Mouse (Mus musculus) gastrocnemius, adult 8-10 months (tissue): ENCODE measurements around the gene Dkk3. TPM values are rescaled to one million over a fixed set of nuclear protein-coding genes. Genes with fewer than 3 reads are reported as not detected.

Source experiments
- DNase-seq, 2 experiments: peaks; one replicate each; pipeline ENCODE4 v3.0.0; 2022; ENCODE audit warnings: low spot score in 2 of 2
- total RNA-seq, 4 experiments: library from RNA; stranded (reverse); gene quantifications; 2 replicates each; pipeline ENCODE4 v1.2.4; 2022

The Dkk3 gene
- 10 to 100 TPM in 2 of 4 experiments, 1 to 10 TPM in 2; 4.8 to 19.6 (median 8.7) TPM for total RNA-seq

GRCm38 (mm10) chr7:112158942-112159341, at the start of gene Dkk3:
Gene Dkk3, minus strand, starts transcription at chr7:112159057.
- DNase-seq: no peak

GRCm38 (mm10) chr7:112207717-112208116, 48.9 kb upstream of the Dkk3 start:
- no peak for DNase-seq

GRCm38 (mm10) chr7:112205513-112205912, 46.7 kb upstream of the Dkk3 start:
- no peak for DNase-seq

GRCm38 (mm10) chr7:112204380-112204963, 45.6 kb upstream of the Dkk3 start:
- DNase-seq: no peak

- DNase-seq: no peak
These were observed 45.1 kb upstream of the Dkk3 start for GRCm38 (mm10) chr7:112203937-112204336.

GRCm38 (mm10) chr7:112202843-112203242, 44.0 kb upstream of the Dkk3 start:
- DNase-seq: no peak

- DNase-seq: no peak
These were observed 43.3 kb upstream of the Dkk3 start for GRCm38 (mm10) chr7:112202194-112202593.

- no peak for DNase-seq
These were observed 41.9 kb upstream of the Dkk3 start for GRCm38 (mm10) chr7:112200761-112201160.

- DNase-seq: no peak
These were observed 40.5 kb upstream of the Dkk3 start for GRCm38 (mm10) chr7:112199343-112199742.

- DNase-seq: no peak
These were observed 38.6 kb upstream of the Dkk3 start for GRCm38 (mm10) chr7:112197461-112197860.

- DNase-seq: peak; percentile 45 to 49
These were observed 35.4 kb upstream of the Dkk3 start for GRCm38 (mm10) chr7:112194286-112194685.

- DNase-seq: no peak
These were observed 33.9 kb upstream of the Dkk3 start for GRCm38 (mm10) chr7:112192778-112193177.

- peak; percentile 65 to 83 for DNase-seq
These were observed 33.4 kb upstream of the Dkk3 start for GRCm38 (mm10) chr7:112192237-112192636.

- no peak for DNase-seq
These were observed 28.9 kb upstream of the Dkk3 start for GRCm38 (mm10) chr7:112187536-112188459.

GRCm38 (mm10) chr7:112186871-112187270, 28.0 kb upstream of the Dkk3 start:
- no peak for DNase-seq

- DNase-seq: peak; percentile 72 to 84
These were observed 26.4 kb upstream of the Dkk3 start for GRCm38 (mm10) chr7:112185226-112185745.

- no peak for DNase-seq
These were observed 25.8 kb upstream of the Dkk3 start for GRCm38 (mm10) chr7:112184519-112185225.

GRCm38 (mm10) chr7:112183258-112183841, 24.5 kb upstream of the Dkk3 start:
- DNase-seq: peak; percentile 89 to 90

GRCm38 (mm10) chr7:112180235-112180705, 21.4 kb upstream of the Dkk3 start:
- peak; percentile 63 to 73 for DNase-seq

- DNase-seq: no peak
These were observed 17.8 kb upstream of the Dkk3 start for GRCm38 (mm10) chr7:112176627-112177026.

- no peak for DNase-seq
These were observed 13.8 kb upstream of the Dkk3 start for GRCm38 (mm10) chr7:112172669-112173068.
